Mouse (Mus musculus) MEL (cell line): Measurements from ENCODE around the gene Cd151.

ENCODE experiments used
- CTCF ChIP-seq, 3 experiments: IDR thresholded peaks in 2 of 3; conservative IDR thresholded peaks in 1 of 3; 2 replicates each; pipeline ENCODE4 v1.5.1; 2011 to 2012; ENCODE audit warnings: low read length in 3 of 3, low read depth in 2 of 3, mild to moderate bottlenecking in 2 of 3, improper control_type of control experiment in 1 of 3, inconsistent platforms in 1 of 3, mixed read lengths in 1 of 3, moderate library complexity in 1 of 3; ENCODE audit not compliant: control insufficient read depth in 1 of 3, insufficient read depth in 1 of 3, poor library complexity in 1 of 3, severe bottlenecking in 1 of 3
- E2F4 ChIP-seq: IDR thresholded peaks from 2 replicates; pipeline ENCODE4 v1.6.1; 2011; ENCODE audit warnings: low read depth, low read length, improper control_type of control experiment, borderline replicate concordance
- EP300 ChIP-seq, 2 experiments: IDR thresholded peaks; 2 replicates each; pipeline ENCODE4 v1.6.1; 2011; ENCODE audit warnings: improper control_type of control experiment in 2 of 2, low read length in 2 of 2, low read depth in 1 of 2, mild to moderate bottlenecking in 1 of 2
- ETS1 ChIP-seq: IDR thresholded peaks from 2 replicates; pipeline ENCODE4 v1.6.1; 2012; ENCODE audit warnings: low read depth, mild to moderate bottlenecking, inconsistent platforms, low read length, improper control_type of control experiment, moderate library complexity
- MAX ChIP-seq: IDR thresholded peaks from 2 replicates; pipeline ENCODE4 v1.6.1; 2011; ENCODE audit warnings: low read length, improper control_type of control experiment
- POLR2A ChIP-seq, 2 experiments: IDR thresholded peaks; 2 replicates each; pipeline ENCODE4 v1.6.1; 2011 to 2012; ENCODE audit warnings: low read length in 2 of 2, mild to moderate bottlenecking in 2 of 2, control low read depth in 1 of 2, improper control_type of control experiment in 1 of 2, low read depth in 1 of 2, moderate library complexity in 1 of 2; ENCODE audit not compliant: control insufficient read depth in 1 of 2, insufficient read depth in 1 of 2, poor library complexity in 1 of 2

DNA sequence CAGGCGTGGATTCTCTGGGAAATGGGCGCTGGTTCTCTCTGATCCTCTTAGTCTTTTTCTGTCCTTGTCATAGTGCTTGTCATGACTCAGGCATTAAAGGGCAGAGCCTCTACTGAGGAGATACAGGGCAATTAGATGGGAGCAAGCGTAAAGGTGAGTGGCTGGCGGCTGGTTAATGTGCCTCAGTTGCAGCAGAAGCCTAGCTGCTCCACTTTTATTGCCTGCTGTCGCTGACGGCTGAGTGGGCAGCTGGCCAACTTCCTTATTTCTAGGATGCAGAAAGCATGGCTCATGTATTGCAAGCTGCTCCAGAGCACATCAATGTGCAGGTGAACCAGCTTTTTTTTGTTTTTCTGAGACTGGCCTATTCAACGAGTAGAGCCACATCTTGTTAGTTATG lies 48.2 kb upstream of the Cd151 start:
- TF ChIP-seq POLR2A (IDR thresholded peaks at IDR 0.05; ENCODE audit: control insufficient read depth in 1 of 2, insufficient read depth in 1 of 2, low read depth in 1 of 2, low read length in 2 of 2, poor library complexity in 1 of 2) (no peak), EP300 (IDR thresholded peaks at IDR 0.05; ENCODE audit: low read depth in 1 of 2, low read length in 2 of 2) (no peak), MAX (no peak; the same call in 1 of the 2 replicates), CTCF (IDR thresholded peaks at IDR 0.05 in 2 of 3, conservative IDR thresholded peaks at IDR 0.05 in 1 of 3; ENCODE audit: control insufficient read depth in 1 of 3, insufficient read depth in 1 of 3, low read depth in 2 of 3, low read length in 3 of 3, poor library complexity in 1 of 3, severe bottlenecking in 1 of 3) (no peak), E2F4 (no peak), ETS1 (no peak)
